ENCODE assay signal across 26 mouse cellular contexts in the genomic region with DNA sequence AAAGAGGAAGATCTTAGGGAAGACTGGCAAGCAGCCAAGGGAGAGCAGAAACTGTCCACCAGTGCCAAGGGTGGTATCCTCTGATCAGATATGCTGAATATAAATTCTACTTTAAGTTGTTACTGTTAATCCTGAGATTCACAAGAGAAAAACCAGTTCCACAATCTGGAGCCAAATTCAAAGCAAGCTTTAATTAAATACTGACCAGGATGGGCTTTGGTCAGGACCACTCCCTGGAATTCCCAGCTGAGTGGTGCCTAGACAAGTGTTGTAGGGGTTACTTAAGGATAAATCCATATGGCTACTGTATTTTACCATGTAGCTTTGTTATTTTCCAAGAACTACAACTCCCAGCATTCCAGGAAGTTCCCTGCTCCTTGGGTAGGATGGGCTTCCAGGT. TPM values are rescaled to one million over a fixed set of nuclear protein-coding genes. Genes with fewer than 3 reads are reported as not detected.
DNase-seq lines count a peak whose midpoint lies in the region; ATAC-seq and TF ChIP-seq lines count a peak whose summit lies in the region.
"Had no signal": no experiment of that assay in that cellular context is flagged by ENCODE, and none has a peak within 500 bp of the region (broad histone marks: within the 10 kb centered on the region; RNA-seq: fewer than 3 reads in every experiment).

No protein-coding gene starts in this region.

- peak overlapping the region; percentile 41 for H3K27ac ChIP-seq in gastrocnemius, adult 2 months
- H3K27ac ChIP-seq in lung, embryonic 14.5 days (ENCODE audit: low read depth), result no peak overlapping the region
- no peak overlapping the region for H3K27ac ChIP-seq in lung, postnatal 0 days (ENCODE audit: low read length)
- no peak overlapping the region for H3K27ac ChIP-seq in midbrain, embryonic 15.5 days
- no peak overlapping the region for H3K27ac ChIP-seq in midbrain, embryonic 10.5 days (replicated peaks)
- H3K27ac ChIP-seq: embryonic facial prominence, embryonic 13.5 days; embryonic facial prominence, embryonic 15.5 days; forebrain, embryonic 10.5 days; forebrain, embryonic 12.5 days had no signal

- H3K9me3 ChIP-seq in lung, embryonic 14.5 days (ENCODE audit: low read depth, low read length), result no peaks in the 10 kb centered on the region
- H3K9me3 ChIP-seq in lung, postnatal 0 days (ENCODE audit: low read length), result no peaks in the 10 kb centered on the region
- no peaks in the 10 kb centered on the region for H3K9me3 ChIP-seq in midbrain, embryonic 15.5 days
- no peaks in the 10 kb centered on the region for H3K9me3 ChIP-seq in midbrain, embryonic 10.5 days (replicated peaks)
- H3K9me3 ChIP-seq: embryonic facial prominence, embryonic 13.5 days; embryonic facial prominence, embryonic 15.5 days; forebrain, embryonic 10.5 days; forebrain, embryonic 12.5 days; G1E had no signal

- no peak for TF ChIP-seq EP300 in lung, postnatal 0 days (IDR thresholded peaks at IDR 0.05)

- no peak overlapping the region for H3K9ac ChIP-seq in lung, embryonic 14.5 days
- no peak overlapping the region for H3K9ac ChIP-seq in lung, postnatal 0 days (replicated peaks; ENCODE audit: low read depth)
- no peak overlapping the region for H3K9ac ChIP-seq in midbrain, embryonic 15.5 days
- H3K9ac ChIP-seq: embryonic facial prominence, embryonic 13.5 days; embryonic facial prominence, embryonic 15.5 days; forebrain, embryonic 12.5 days had no signal

- TF ChIP-seq CTCF in gastrocnemius, adult 2 months (IDR thresholded peaks at IDR 0.05), result no peak
- TF ChIP-seq CTCF in lung, embryonic 14.5 days (IDR thresholded peaks at IDR 0.05; ENCODE audit: low read depth), result no peak
- TF ChIP-seq CTCF in lung, postnatal 0 days (IDR thresholded peaks at IDR 0.05), result no peak

- DNase-seq in adrenal gland, postnatal 14 days, result peak; percentile 7
- no peak for DNase-seq in adrenal gland, adult 2 months
- no peak for DNase-seq in gastrocnemius, adult 2 months
- DNase-seq in gastrocnemius, adult 8-10 months (ENCODE audit: low spot score in 2 of 2), result no peak
- DNase-seq in lung, embryonic 14.5 days, result peak; percentile 9
- no peak for DNase-seq in lung, postnatal 0 days (ENCODE audit: low spot score)
- DNase-seq in midbrain, embryonic 10.5 days (ENCODE audit: low spot score), result no peak
- DNase-seq: adrenal gland, adult 8-10 months; adrenal gland, postnatal 25 days; B cell, adult 2 months; cerebellum, adult 11 months; cerebellum, adult 18-20 months; cerebellum, adult 8-10 months; cerebellum, postnatal 36 days; embryo, embryonic 11 days had no signal

- no peak overlapping the region for H3K4me3 ChIP-seq in gastrocnemius, adult 2 months
- no peak overlapping the region for H3K4me3 ChIP-seq in lung, embryonic 14.5 days (ENCODE audit: low read depth, low read length)
- no peak overlapping the region for H3K4me3 ChIP-seq in lung, postnatal 0 days (ENCODE audit: low read depth, low read length)
- H3K4me3 ChIP-seq in midbrain, embryonic 15.5 days, result no peak overlapping the region
- H3K4me3 ChIP-seq in midbrain, embryonic 10.5 days, result no peak overlapping the region
- H3K4me3 ChIP-seq: embryonic facial prominence, embryonic 13.5 days; embryonic facial prominence, embryonic 15.5 days; erythroblast, embryonic 14.5 days; forebrain, embryonic 10.5 days; forebrain, embryonic 12.5 days had no signal

- H3K4me2 ChIP-seq in lung, embryonic 14.5 days, result no peak overlapping the region
- no peak overlapping the region for H3K4me2 ChIP-seq in lung, postnatal 0 days (replicated peaks; ENCODE audit: low read depth, low read length)
- H3K4me2 ChIP-seq in midbrain, embryonic 15.5 days, result no peak overlapping the region
- H3K4me2 ChIP-seq: embryonic facial prominence, embryonic 13.5 days; embryonic facial prominence, embryonic 15.5 days; forebrain, embryonic 12.5 days had no signal

- no peaks in the 10 kb centered on the region for H3K27me3 ChIP-seq in lung, embryonic 14.5 days (ENCODE audit: insufficient read depth, low read length)
- no peaks in the 10 kb centered on the region for H3K27me3 ChIP-seq in lung, postnatal 0 days (replicated peaks; ENCODE audit: insufficient read depth, low read length)
- H3K27me3 ChIP-seq in midbrain, embryonic 15.5 days (replicated peaks), result no peaks in the 10 kb centered on the region
- H3K27me3 ChIP-seq in midbrain, embryonic 10.5 days (ENCODE audit: low read depth, poor library complexity, severe bottlenecking), result no peaks in the 10 kb centered on the region
- H3K27me3 ChIP-seq: CH12.LX; embryonic facial prominence, embryonic 13.5 days; embryonic facial prominence, embryonic 15.5 days; forebrain, embryonic 12.5 days had no signal

- no peaks in the 10 kb centered on the region for H3K36me3 ChIP-seq in lung, embryonic 14.5 days (ENCODE audit: insufficient read depth)
- no peaks in the 10 kb centered on the region for H3K36me3 ChIP-seq in lung, postnatal 0 days (ENCODE audit: insufficient read depth, low read length)
- H3K36me3 ChIP-seq in midbrain, embryonic 15.5 days (replicated peaks), result no peaks in the 10 kb centered on the region
- no peaks in the 10 kb centered on the region for H3K36me3 ChIP-seq in midbrain, embryonic 10.5 days
- H3K36me3 ChIP-seq: embryonic facial prominence, embryonic 13.5 days; embryonic facial prominence, embryonic 15.5 days; forebrain, embryonic 10.5 days; forebrain, embryonic 12.5 days; G1E had no signal

- no peak for ATAC-seq in lung, embryonic 14.5 days (ENCODE audit: insufficient read depth)
- ATAC-seq in lung, postnatal 0 days, result no peak
- ATAC-seq in midbrain, embryonic 15.5 days (replicated peaks), result 0 out of 2 replicates have a peak, but pooled peaks have one; percentile 30
- ATAC-seq: CD4-positive, CD25-positive, alpha-beta regulatory T cell, adult 4 months; forebrain, embryonic 14.5 days; forebrain, embryonic 16.5 days had no signal

- intact Hi-C loops in gastrocnemius, adult 2 months (cut with DNase I), result no loop called here

- H3K4me1 ChIP-seq in lung, embryonic 14.5 days (ENCODE audit: insufficient read depth), result no peaks in the 10 kb centered on the region
- no peaks in the 10 kb centered on the region for H3K4me1 ChIP-seq in lung, postnatal 0 days (ENCODE audit: insufficient read depth, low read depth, low read length)
- no peaks in the 10 kb centered on the region for H3K4me1 ChIP-seq in midbrain, embryonic 15.5 days
- 0 out of 2 replicates have a peak, but pooled peaks cover 4% of the 10 kb centered on the region for H3K4me1 ChIP-seq in midbrain, embryonic 10.5 days
- H3K4me1 ChIP-seq: embryonic facial prominence, embryonic 13.5 days; embryonic facial prominence, embryonic 15.5 days; forebrain, embryonic 12.5 days had no signal

RNA-seq across cellular contexts. Expression of a gene that starts 56.8 kb away (rescaled TPM):
- 24.9 and 31.1 TPM in 2 replicates for total RNA-seq in adrenal gland, postnatal 14 days (2021)
- 10 to 100 TPM; 19.9 to 20.9 TPM for total RNA-seq in adrenal gland, adult 2 months (2021)
- 8.3 and 9.7 TPM in 2 replicates for polyA plus RNA-seq in adrenal gland, adult 2 months (2012; rRNA removed)
- 1 to 10 TPM; 3.3 TPM for total RNA-seq in gastrocnemius, adult 2 months (2021)
- 1 to 10 TPM; 1.2 to 2.8 (median 1.5) TPM for total RNA-seq in gastrocnemius, adult 8-10 months (2022)
- 7.2 and 8.5 TPM in 2 replicates for polyA plus RNA-seq in lung, embryonic 14.5 days (2014; fragmentation: Nextera tagmentation; extraction: Ambion mirVana)
- polyA plus RNA-seq in lung, postnatal 0 days (2015; fragmentation: Nextera tagmentation; extraction: Ambion mirVana), result 7.5 and 8.0 TPM in 2 replicates
- polyA plus RNA-seq in midbrain, embryonic 15.5 days (2015; fragmentation: Nextera tagmentation; extraction: Ambion mirVana), result 19.3 and 19.8 TPM in 2 replicates
- polyA plus RNA-seq in midbrain, embryonic 10.5 days (2016; fragmentation: Nextera tagmentation; extraction: Ambion mirVana), result 5.6 and 6.9 TPM in 2 replicates

Comparison
In these comparisons a context has a peak if more than half of its experiments do, and no peak if none do; other contexts are left out.
1. DNase-seq: peak in adrenal gland, postnatal 14 days (single experiment) and lung, embryonic 14.5 days (single experiment); none in adrenal gland, adult 2 months (single experiment), gastrocnemius, adult 2 months (single experiment), gastrocnemius, adult 8-10 months (0 of 2), lung, postnatal 0 days (single experiment) and midbrain, embryonic 10.5 days (single experiment).